Mouse (Mus musculus): ENCODE data around the gene Peak1.

Peak1 gene

GRCm38 (mm10) chr9:56243885-56244284 is 174.0 kb downstream of the Peak1 start:
- no peak for DNase-seq

- DNase-seq = no peak
Measured at GRCm38 (mm10) chr9:56242686-56243085, 175.2 kb downstream of the Peak1 start.

- no peak for DNase-seq
Measured at GRCm38 (mm10) chr9:56241076-56241475, 176.8 kb downstream of the Peak1 start.

GRCm38 (mm10) chr9:56235871-56236298 is 182.0 kb downstream of the Peak1 start:
- no peak for DNase-seq

GRCm38 (mm10) chr9:56235281-56235680 is 182.6 kb downstream of the Peak1 start:
- DNase-seq = no peak

GRCm38 (mm10) chr9:56234561-56234960 is 183.3 kb downstream of the Peak1 start:
- DNase-seq = no peak

GRCm38 (mm10) chr9:56233316-56233715 is 184.6 kb downstream of the Peak1 start:
- no peak for DNase-seq

GRCm38 (mm10) chr9:56230906-56231305 is 187.0 kb downstream of the Peak1 start:
- no peak for DNase-seq

GRCm38 (mm10) chr9:56227626-56228025 is 190.2 kb downstream of the Peak1 start:
- DNase-seq = no peak

- peak; percentile 89 to 91 for DNase-seq
Measured at GRCm38 (mm10) chr9:56223429-56224051, 194.3 kb downstream of the Peak1 start.

GRCm38 (mm10) chr9:56218860-56219259 is 199.0 kb downstream of the Peak1 start:
- DNase-seq = no peak

- no peak for DNase-seq
Measured at GRCm38 (mm10) chr9:56218043-56218442, 199.8 kb downstream of the Peak1 start.

GRCm38 (mm10) chr9:56217386-56217785 is 200.5 kb downstream of the Peak1 start:
- DNase-seq = no peak

- DNase-seq = peak; percentile 25 to 39
Measured at GRCm38 (mm10) chr9:56213451-56214291, 204.2 kb downstream of the Peak1 start.

GRCm38 (mm10) chr9:56208817-56209216 is 209.1 kb downstream of the Peak1 start:
- DNase-seq = no peak

- no peak for DNase-seq
Measured at GRCm38 (mm10) chr9:56207516-56207915, 210.4 kb downstream of the Peak1 start.

GRCm38 (mm10) chr9:56207083-56207482 is 210.8 kb downstream of the Peak1 start:
- DNase-seq = no peak

GRCm38 (mm10) chr9:56205336-56205735 is 212.5 kb downstream of the Peak1 start:
- no peak for DNase-seq

- no peak for DNase-seq
Measured at GRCm38 (mm10) chr9:56204316-56204715, 213.6 kb downstream of the Peak1 start.

GRCm38 (mm10) chr9:56200645-56201314 is 217.1 kb downstream of the Peak1 start:
- DNase-seq = peak; percentile 86 to 87

GRCm38 (mm10) chr9:56200200-56200599 is 217.7 kb downstream of the Peak1 start:
- DNase-seq = no peak

GRCm38 (mm10) chr9:56196921-56197320 is 220.9 kb downstream of the Peak1 start:
- DNase-seq = no peak

GRCm38 (mm10) chr9:56195193-56195592 is 222.7 kb downstream of the Peak1 start:
- no peak for DNase-seq
